Mouse (Mus musculus) liver, adult 2 months (tissue): ENCODE data around the gene Rcc1l. TPM values are rescaled to one million over a fixed set of nuclear protein-coding genes. Genes with fewer than 3 reads are reported as not detected.
A peak's percentile ranks its signal among the peaks of the same experiment; 100 is the strongest.

Source experiments
- DNase-seq: peaks from one replicate; pipeline ENCODE4 v3.0.0-alpha.2; 2011; ENCODE audit warnings: low read depth, low spot score; ENCODE audit errors: extremely low read depth
- H3K27ac ChIP-seq: fragments of 200-500 bp; replicated peaks from 2 replicates; pipeline ENCODE4 v1.5.1; 2012; ENCODE audit warnings: low read depth, mild to moderate bottlenecking, control low read depth, inconsistent platforms, low read length; ENCODE audit not compliant: insufficient read depth
- H3K27me3 ChIP-seq: fragments of 200-500 bp; 2 replicates; pipeline ENCODE4 v1.6.1; 2012; ENCODE audit warnings: mild to moderate bottlenecking, moderate library complexity, low read length, inconsistent platforms; ENCODE audit not compliant: control insufficient read depth, insufficient read depth
- H3K36me3 ChIP-seq: fragments of 200-500 bp; 2 replicates; pipeline ENCODE4 v1.6.1; 2012; ENCODE audit warnings: low read length, inconsistent platforms; ENCODE audit not compliant: control insufficient read depth, insufficient read depth
- H3K4me1 ChIP-seq: fragments of 200-500 bp; 2 replicates; pipeline ENCODE4 v1.6.1; 2011; ENCODE audit warnings: low read length; ENCODE audit not compliant: control insufficient read depth, insufficient read depth
- H3K4me3 ChIP-seq: fragments of 200-500 bp; 2 replicates; pipeline ENCODE4 v1.5.1; 2011; ENCODE audit warnings: low read depth, mild to moderate bottlenecking, control low read depth, low read length, moderate library complexity; ENCODE audit not compliant: insufficient read depth
- H3K79me2 ChIP-seq: fragments of 200-500 bp; 2 replicates; pipeline ENCODE4 v1.6.1; 2012; ENCODE audit warnings: inconsistent platforms, mild to moderate bottlenecking, low read length, moderate library complexity; ENCODE audit not compliant: control insufficient read depth, insufficient read depth
- H3K9ac ChIP-seq: fragments of 200-500 bp; 2 replicates; pipeline ENCODE4 v1.6.1; 2012; ENCODE audit warnings: low read depth, mild to moderate bottlenecking, control low read depth, inconsistent platforms, low read length
- CTCF ChIP-seq: fragments of 200-500 bp; IDR thresholded peaks from 2 replicates; pipeline ENCODE4 v1.5.1; 2011; ENCODE audit warnings: low read depth, low read length, control low read depth
- POLR2A ChIP-seq: fragments of 200-500 bp; IDR thresholded peaks from 2 replicates; pipeline ENCODE4 v1.6.1; 2011; ENCODE audit warnings: low read length, control low read depth; ENCODE audit not compliant: insufficient read depth; ENCODE audit errors: extremely low read depth
- whole genome bisulfite sequencing: fragments of 180-500 bp; shearing (Covaris S2); methylation state at CpG from one replicate; pipeline ENCODE4 v1.1.7; 2018; 5-methylcytosine and 5-hydroxymethylcytosine counted together
- polyA plus RNA-seq: library from polyadenylated mRNA; depleted of rRNA; stranded (reverse); fragments of >200 nt; gene quantifications from 2 replicates; pipeline ENCODE4 v1.2.3, GENCODE M21; 2012; rRNA removed
- total RNA-seq: library from RNA; depleted of rRNA; stranded (reverse); fragments of >200 nt; gene quantifications from 2 replicates; pipeline ENCODE4 v1.2.3, GENCODE M21; 2014; rRNA removed

The Rcc1l gene
- 9.9 and 11.2 TPM in 2 replicates for total RNA-seq
- polyA plus RNA-seq = 16.4 and 16.9 TPM in 2 replicates

- TF ChIP-seq POLR2A (0 out of 2 replicates have a peak, but pooled peaks have one; percentile 20), CTCF (no peak)
- Histone ChIP-seq H3K36me3 (no peaks in the 10 kb centered on the region), H3K27me3 (no peaks in the 10 kb centered on the region), H3K4me1 (peaks cover 6% of the 10 kb centered on the region; the same call in 1 of the 2 replicates), H3K79me2 (peaks cover 8% of the 10 kb centered on the region; the same call in 1 of the 2 replicates), H3K4me3 (peak within 1 kb of the TSS; percentile 90), H3K9ac (peak within 1 kb of the TSS; percentile 80), H3K27ac (peak within 1 kb of the TSS; percentile 61)
- WGBS = under 1% methylated on average over 71 of the region's 72 CpGs
- peak; percentile 84 for DNase-seq
These were observed at the start of gene Rcc1l for GRCm38 (mm10) chr5:134176169-134176881. Rcc1l (minus strand) TSS chr5:134176774.

- DNase-seq = no peak
- Histone ChIP-seq H3K36me3 (no peaks in the 10 kb centered on the region), H3K4me3 (no peak overlapping the region), H3K79me2 (no peaks in the 10 kb centered on the region), H3K9ac (no peak overlapping the region), H3K4me1 (no peaks in the 10 kb centered on the region), H3K27ac (no peak overlapping the region), H3K27me3 (peaks cover 2% of the 10 kb centered on the region; the same call in 1 of the 2 replicates)
- 82% methylated on average over 30 of the region's 30 CpGs for WGBS
- TF ChIP-seq CTCF = no peak
- TF ChIP-seq POLR2A = no peak
These were observed 48.7 kb upstream of the Rcc1l start for GRCm38 (mm10) chr5:134225110-134225901.

GRCm38 (mm10) chr5:134221708-134222150 lies 45.2 kb upstream of the Rcc1l start:
- 9% methylated on average over 36 of the region's 36 CpGs for WGBS
- no peak overlapping the region for H3K27ac ChIP-seq
- H3K79me2 ChIP-seq = no peaks in the 10 kb centered on the region
- TF ChIP-seq CTCF (no peak), POLR2A (no peak)
- no peaks in the 10 kb centered on the region for H3K36me3 ChIP-seq
- DNase-seq = no peak
- H3K4me3 ChIP-seq = no peak overlapping the region
- H3K4me1 ChIP-seq = no peaks in the 10 kb centered on the region
- H3K27me3 ChIP-seq = peaks cover 2% of the 10 kb centered on the region; the same call in 1 of the 2 replicates
- no peak overlapping the region for H3K9ac ChIP-seq

- TF ChIP-seq CTCF = no peak
- no peak for TF ChIP-seq POLR2A
- WGBS = 56% methylated on average over 4 of the region's 4 CpGs
- no peaks in the 10 kb centered on the region for H3K79me2 ChIP-seq
- H3K36me3 ChIP-seq = no peaks in the 10 kb centered on the region
- no peak overlapping the region for H3K9ac ChIP-seq
- H3K4me1 ChIP-seq = no peaks in the 10 kb centered on the region
- H3K27ac ChIP-seq = no peak overlapping the region
- DNase-seq = no peak
- peaks cover 2% of the 10 kb centered on the region; the same call in 1 of the 2 replicates for H3K27me3 ChIP-seq
- no peak overlapping the region for H3K4me3 ChIP-seq
These were observed 44.7 kb upstream of the Rcc1l start for GRCm38 (mm10) chr5:134221278-134221677.

GRCm38 (mm10) chr5:134217900-134218299 lies 41.3 kb upstream of the Rcc1l start:
- Histone ChIP-seq H3K36me3 (no peaks in the 10 kb centered on the region), H3K4me3 (no peak overlapping the region), H3K4me1 (no peaks in the 10 kb centered on the region), H3K27me3 (peaks cover 2% of the 10 kb centered on the region; the same call in 1 of the 2 replicates), H3K79me2 (no peaks in the 10 kb centered on the region), H3K9ac (no peak overlapping the region), H3K27ac (no peak overlapping the region)
- DNase-seq = no peak
- WGBS = 92% methylated on average over 7 of the region's 7 CpGs
- TF ChIP-seq CTCF (no peak), POLR2A (no peak)
